9 mouse cellular contexts compared by ENCODE assay signal in genomic region chr13:52892791-52893190, GRCm38 (mm10). TPM values are rescaled to one million over a fixed set of nuclear protein-coding genes. Genes with fewer than 3 reads are reported as not detected.
DNase-seq lines count a peak whose midpoint lies in the region; ATAC-seq and TF ChIP-seq lines count a peak whose summit lies in the region.
"Had no signal": no experiment of that assay in that cellular context is flagged by ENCODE, and none has a peak within 500 bp of the region (broad histone marks: within the 10 kb centered on the region; RNA-seq: fewer than 3 reads in every experiment).

No protein-coding gene starts in this region.

- ATAC-seq in megakaryocyte progenitor cell, adult 5-6 weeks (replicated peaks; ENCODE audit: poor library complexity) = no peak

- TF ChIP-seq CTCF in liver, adult 2 months (IDR thresholded peaks at IDR 0.05; ENCODE audit: low read depth, low read length) = no peak

- TF ChIP-seq POLR2A in liver, adult 2 months (IDR thresholded peaks at IDR 0.05; ENCODE audit: extremely low read depth, insufficient read depth, low read length) = no peak

- no peak overlapping the region for H3K4me3 ChIP-seq in liver, adult 2 months (ENCODE audit: insufficient read depth, low read depth, low read length)
- H3K4me3 ChIP-seq: limb, embryonic 13.5 days had no signal

- H3K9ac ChIP-seq in liver, adult 2 months (ENCODE audit: low read depth, low read length) = no peak overlapping the region

- peaks cover 3% of the 10 kb centered on the region; the same call in 1 of the 2 replicates for H3K4me1 ChIP-seq in liver, adult 2 months (ENCODE audit: control insufficient read depth, insufficient read depth, low read length)

- no peaks in the 10 kb centered on the region for H3K79me2 ChIP-seq in liver, adult 2 months (ENCODE audit: control insufficient read depth, insufficient read depth, low read length)

- H3K27ac ChIP-seq in liver, adult 2 months (replicated peaks; ENCODE audit: insufficient read depth, low read depth, low read length) = no peak overlapping the region
- H3K27ac ChIP-seq: limb, embryonic 13.5 days had no signal

- peak; percentile 59 for DNase-seq in adrenal gland, adult 2 months
- no peak for DNase-seq in adrenal gland, postnatal 4 days (ENCODE audit: low spot score in 2 of 2)
- DNase-seq in liver, adult 2 months (ENCODE audit: extremely low read depth, low read depth, low spot score) = peak; percentile 8
- DNase-seq in liver = no peak
- peak; percentile 70 for DNase-seq in gastrocnemius, postnatal 25 days
- DNase-seq in right cerebral cortex, postnatal 10 days (ENCODE audit: low spot score in 2 of 2) = peak; percentile 71 to 78
- no peak for DNase-seq in lung, postnatal 14 days

- no peaks in the 10 kb centered on the region for H3K27me3 ChIP-seq in liver, adult 2 months (ENCODE audit: control insufficient read depth, insufficient read depth, low read length)
- H3K27me3 ChIP-seq: limb, embryonic 13.5 days had no signal

- 94% methylated on average over 1 of the region's 1 CpGs for WGBS in liver, adult 2 months

- no peaks in the 10 kb centered on the region; the same call in 1 of the 2 replicates for H3K36me3 ChIP-seq in liver, adult 2 months (ENCODE audit: control insufficient read depth, insufficient read depth, low read length)

RNA-seq across cellular contexts. Expression of gene Auh, which starts 36.7 kb away (rescaled TPM):
- total RNA-seq in adrenal gland, adult 2 months (2021) = 100 to 1,000 TPM; 119 to 135 TPM
- 28.9 and 36.9 TPM in 2 replicates for polyA plus RNA-seq in adrenal gland, adult 2 months (2012; rRNA removed)
- total RNA-seq in adrenal gland, postnatal 4 days (2021) = 100 to 1,000 TPM; 101 TPM
- 45.1 and 49.2 TPM in 2 replicates for total RNA-seq in liver, adult 2 months (2014; rRNA removed)
- polyA plus RNA-seq in liver, adult 2 months (2012; rRNA removed) = 28.0 and 33.3 TPM in 2 replicates
- total RNA-seq in gastrocnemius, postnatal 25 days (2021) = 10 to 100 TPM; 62.9 to 64.6 TPM
- total RNA-seq in megakaryocyte progenitor cell, adult 5-6 weeks (2015) = 34.3 and 35.9 TPM in 2 replicates
- 32.4 and 34.3 TPM in 2 replicates for total RNA-seq in megakaryocyte progenitor cell, adult 5-6 weeks (2017)

Comparison
In these comparisons a context has a peak if more than half of its experiments do, and no peak if none do; other contexts are left out.
1. DNase-seq: peak in adrenal gland, adult 2 months (single experiment), liver, adult 2 months (single experiment), gastrocnemius, postnatal 25 days (single experiment) and right cerebral cortex, postnatal 10 days (2 of 2); none in adrenal gland, postnatal 4 days (0 of 2), liver (single experiment) and lung, postnatal 14 days (single experiment).